In the genomic region with DNA sequence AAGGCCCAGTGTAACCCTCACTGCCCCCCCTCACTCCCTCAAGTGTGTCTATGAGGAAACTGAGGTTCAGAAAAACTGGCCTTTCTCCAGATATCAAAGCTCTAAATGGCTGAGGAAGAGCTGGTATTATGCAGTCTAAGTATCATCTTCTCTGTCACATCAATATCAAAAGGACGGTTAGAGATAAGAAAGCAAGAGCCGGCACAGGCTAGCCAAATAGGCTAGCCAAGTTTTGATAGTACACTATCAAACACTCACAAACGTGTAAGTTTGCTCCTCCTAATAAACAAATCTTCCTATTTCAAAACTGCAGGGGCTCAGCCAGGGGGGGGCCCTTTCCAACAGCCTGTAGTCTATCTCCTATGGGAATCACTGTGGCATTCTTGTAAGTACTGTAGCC, we compare ENCODE assay signal across 8 mouse cellular contexts. TPM values are rescaled to one million over a fixed set of nuclear protein-coding genes. Genes with fewer than 3 reads are reported as not detected.
DNase-seq lines count a peak whose midpoint lies in the region; ATAC-seq and TF ChIP-seq lines count a peak whose summit lies in the region.

No protein-coding gene starts in this region.

- H3K4me1 ChIP-seq in heart, embryonic 12.5 days (replicated peaks), result peaks cover 5% of the 10 kb centered on the region
- H3K4me1 ChIP-seq in embryonic facial prominence, embryonic 12.5 days, result peaks cover 5% of the 10 kb centered on the region; the same call in 1 of the 2 replicates
- peaks cover 12% of the 10 kb centered on the region for H3K4me1 ChIP-seq in hindbrain, postnatal 0 days (ENCODE audit: insufficient read depth, low read length)
- peaks cover 19% of the 10 kb centered on the region for H3K4me1 ChIP-seq in midbrain, embryonic 13.5 days (replicated peaks)

- intact Hi-C loops in heart, postnatal 25 days (cut with DNase I), result loop anchor here (5.0 to 10.0 kb wide), 3 partner anchors 76 to 214 kb away; a partner anchor contains a TSS

- no peaks in the 10 kb centered on the region for H3K9me3 ChIP-seq in heart, embryonic 12.5 days (replicated peaks)
- no peaks in the 10 kb centered on the region for H3K9me3 ChIP-seq in embryonic facial prominence, embryonic 12.5 days
- no peaks in the 10 kb centered on the region for H3K9me3 ChIP-seq in hindbrain, postnatal 0 days (ENCODE audit: low read length)
- no peaks in the 10 kb centered on the region for H3K9me3 ChIP-seq in midbrain, embryonic 13.5 days

- no peak for TF ChIP-seq CTCF in hindbrain, postnatal 0 days (IDR thresholded peaks at IDR 0.05; ENCODE audit: low read depth)

- DNase-seq in heart, postnatal 25 days (ENCODE audit: low spot score), result no peak
- no peak for DNase-seq in hindbrain, postnatal 0 days (ENCODE audit: low spot score)
- DNase-seq in gastrocnemius, adult 18-20 months (ENCODE audit: low spot score), result no peak
- DNase-seq in urinary bladder, postnatal 4 days (ENCODE audit: low spot score in 2 of 2), result no peak
- no peak for DNase-seq in left cerebral cortex, adult 11 months (ENCODE audit: low spot score)

- ATAC-seq in heart, embryonic 12.5 days (ENCODE audit: insufficient number of reproducible peaks, low FRiP score), result no peak
- ATAC-seq in embryonic facial prominence, embryonic 12.5 days (ENCODE audit: insufficient number of reproducible peaks, insufficient read depth, low FRiP score, low TSS enrichment), result no peak
- ATAC-seq in hindbrain, postnatal 0 days, result no peak
- ATAC-seq in midbrain, embryonic 13.5 days, result no peak

- H3K9ac ChIP-seq in heart, embryonic 12.5 days, result peak overlapping the region; percentile 8
- 0 out of 2 replicates have a peak overlapping the region, but pooled peaks have one; percentile 15 for H3K9ac ChIP-seq in embryonic facial prominence, embryonic 12.5 days
- H3K9ac ChIP-seq in hindbrain, postnatal 0 days (replicated peaks; ENCODE audit: low read length), result peak overlapping the region; percentile 37
- peak overlapping the region; percentile 48 for H3K9ac ChIP-seq in midbrain, embryonic 13.5 days (replicated peaks)

- H3K27me3 ChIP-seq in heart, embryonic 12.5 days (replicated peaks), result no peaks in the 10 kb centered on the region
- H3K27me3 ChIP-seq in embryonic facial prominence, embryonic 12.5 days, result no peaks in the 10 kb centered on the region
- H3K27me3 ChIP-seq in hindbrain, postnatal 0 days (ENCODE audit: insufficient read depth, low read length), result no peaks in the 10 kb centered on the region
- no peaks in the 10 kb centered on the region for H3K27me3 ChIP-seq in midbrain, embryonic 13.5 days

- peak overlapping the region; percentile 59 for H3K4me2 ChIP-seq in heart, embryonic 12.5 days
- peak overlapping the region; percentile 54 for H3K4me2 ChIP-seq in embryonic facial prominence, embryonic 12.5 days (replicated peaks)
- H3K4me2 ChIP-seq in hindbrain, postnatal 0 days (ENCODE audit: low read depth, low read length), result peak overlapping the region; percentile 64
- peak overlapping the region; percentile 63 for H3K4me2 ChIP-seq in midbrain, embryonic 13.5 days (replicated peaks)

- H3K4me3 ChIP-seq in heart, embryonic 12.5 days, result peak overlapping the region; percentile 30
- H3K4me3 ChIP-seq in embryonic facial prominence, embryonic 12.5 days, result peak overlapping the region; percentile 86; the same call in 1 of the 2 replicates
- peak overlapping the region; percentile 88 for H3K4me3 ChIP-seq in hindbrain, postnatal 0 days (ENCODE audit: low read length)
- peak overlapping the region; percentile 82 for H3K4me3 ChIP-seq in midbrain, embryonic 13.5 days (replicated peaks)

- peaks cover 6% of the 10 kb centered on the region for H3K36me3 ChIP-seq in heart, embryonic 12.5 days
- no peaks in the 10 kb centered on the region for H3K36me3 ChIP-seq in embryonic facial prominence, embryonic 12.5 days
- no peaks in the 10 kb centered on the region for H3K36me3 ChIP-seq in hindbrain, postnatal 0 days (ENCODE audit: insufficient read depth, low read length)
- H3K36me3 ChIP-seq in midbrain, embryonic 13.5 days, result no peaks in the 10 kb centered on the region

- no peak overlapping the region for H3K27ac ChIP-seq in heart, embryonic 12.5 days (ENCODE audit: poor library complexity, severe bottlenecking)
- H3K27ac ChIP-seq in embryonic facial prominence, embryonic 12.5 days, result no peak overlapping the region
- H3K27ac ChIP-seq in hindbrain, postnatal 0 days, result no peak overlapping the region
- no peak overlapping the region for H3K27ac ChIP-seq in midbrain, embryonic 13.5 days

- 17% methylated on average over 3 of the region's 3 CpGs for WGBS in heart, embryonic 12.5 days
- WGBS in embryonic facial prominence, embryonic 12.5 days, result 69% methylated on average over 3 of the region's 3 CpGs
- WGBS in hindbrain, postnatal 0 days, result 33% methylated on average over 3 of the region's 3 CpGs
- 54% methylated on average over 3 of the region's 3 CpGs for WGBS in midbrain, embryonic 13.5 days

RNA-seq across cellular contexts. Expression of a gene that starts 1.8 kb away (rescaled TPM):
- polyA plus RNA-seq in heart, embryonic 12.5 days (2016; fragmentation: Nextera tagmentation; extraction: Ambion mirVana), result 4.6 and 5.2 TPM in 2 replicates
- total RNA-seq in heart, postnatal 25 days (2021), result 10 to 100 TPM; 28.6 to 29.5 TPM
- polyA plus RNA-seq in embryonic facial prominence, embryonic 12.5 days (2016; fragmentation: Nextera tagmentation; extraction: Ambion mirVana), result 4.9 TPM in 2 replicates
- total RNA-seq in hindbrain, postnatal 0 days (2014; rRNA removed), result 29.3 and 32.4 TPM in 2 replicates
- 3.6 and 5.1 TPM in 2 replicates for polyA plus RNA-seq in hindbrain, postnatal 0 days (2015; fragmentation: Nextera tagmentation; extraction: Ambion mirVana)
- polyA plus RNA-seq in midbrain, embryonic 13.5 days (2015; fragmentation: Nextera tagmentation; extraction: Ambion mirVana), result 4.3 and 5.7 TPM in 2 replicates
- 10 to 100 TPM; 16.3 to 22.2 TPM for total RNA-seq in gastrocnemius, adult 18-20 months (2021)

Comparison
In these comparisons a context has a peak if more than half of its experiments do, and no peak if none do; other contexts are left out.
1. H3K4me3 ChIP-seq: peak in every context shown above with its lines; median percentile 88 in hindbrain, postnatal 0 days; 86 in embryonic facial prominence, embryonic 12.5 days; 82 in midbrain, embryonic 13.5 days; 30 in heart, embryonic 12.5 days.